Mouse (Mus musculus) regulatory T cell (primary cell): ENCODE results near the gene Fbxo39.

ENCODE experiments used
- in situ Hi-C: fragments of 300-600 bp; cut with MboI, MseI; formaldehyde crosslinking; loops from one replicate; pipeline ENCODE4 v1.15.1; 2025; ENCODE audit warnings: high pct_unique_total_duplicates

The Fbxo39 gene

GRCm38 (mm10) chr11:72314151-72314895, at the start of gene Fbxo39:
Gene Fbxo39, plus strand, starts transcription at chr11:72314444.
- in situ Hi-C loops, result no loop called here

GRCm38 (mm10) chr11:72265483-72265882, 48.8 kb upstream of the Fbxo39 start:
- in situ Hi-C loops, result loop anchor here (5.0 kb wide), 1 partner anchor 42 kb away; no protein-coding TSS in a partner anchor

DNA sequence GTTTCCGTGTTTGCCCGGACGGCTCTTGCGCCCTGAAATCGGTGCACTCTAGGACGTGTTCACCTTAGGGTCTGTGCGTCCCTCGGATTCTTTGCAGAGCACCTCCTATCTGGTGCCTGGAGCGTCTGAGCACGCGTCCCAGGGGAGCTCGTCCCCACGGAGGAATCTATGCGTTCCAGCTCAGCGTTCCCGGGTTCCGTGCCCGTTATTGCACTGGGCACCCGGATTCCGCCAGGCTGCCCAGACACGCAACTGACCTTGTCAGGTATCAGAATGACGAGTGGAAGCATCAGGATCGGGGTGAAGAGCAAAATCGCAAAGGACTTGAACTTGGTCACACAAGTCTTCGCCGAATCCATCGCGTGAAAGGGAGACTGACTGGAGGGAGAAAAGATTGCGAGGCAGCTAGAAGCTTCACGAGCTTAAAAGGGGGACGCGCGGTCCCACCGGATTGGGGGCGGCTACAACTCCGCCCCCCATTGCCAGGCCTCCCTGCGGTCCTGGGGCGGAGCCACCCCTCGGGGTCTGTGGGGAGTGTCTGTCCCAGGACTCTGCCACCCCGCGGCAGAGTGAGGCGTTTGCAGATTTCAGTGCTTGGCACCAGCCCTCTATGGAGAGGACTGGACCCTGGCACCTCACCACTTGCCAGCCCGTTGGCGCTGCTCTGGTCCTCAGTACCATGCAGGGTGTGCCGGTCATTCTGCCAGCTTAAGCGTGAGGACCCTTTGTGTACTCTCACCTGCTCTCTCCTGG, 47.9 kb upstream of the Fbxo39 start:
- in situ Hi-C loops, result loop anchor here (5.0 kb wide), 1 partner anchor 41 kb away; no protein-coding TSS in a partner anchor

DNA sequence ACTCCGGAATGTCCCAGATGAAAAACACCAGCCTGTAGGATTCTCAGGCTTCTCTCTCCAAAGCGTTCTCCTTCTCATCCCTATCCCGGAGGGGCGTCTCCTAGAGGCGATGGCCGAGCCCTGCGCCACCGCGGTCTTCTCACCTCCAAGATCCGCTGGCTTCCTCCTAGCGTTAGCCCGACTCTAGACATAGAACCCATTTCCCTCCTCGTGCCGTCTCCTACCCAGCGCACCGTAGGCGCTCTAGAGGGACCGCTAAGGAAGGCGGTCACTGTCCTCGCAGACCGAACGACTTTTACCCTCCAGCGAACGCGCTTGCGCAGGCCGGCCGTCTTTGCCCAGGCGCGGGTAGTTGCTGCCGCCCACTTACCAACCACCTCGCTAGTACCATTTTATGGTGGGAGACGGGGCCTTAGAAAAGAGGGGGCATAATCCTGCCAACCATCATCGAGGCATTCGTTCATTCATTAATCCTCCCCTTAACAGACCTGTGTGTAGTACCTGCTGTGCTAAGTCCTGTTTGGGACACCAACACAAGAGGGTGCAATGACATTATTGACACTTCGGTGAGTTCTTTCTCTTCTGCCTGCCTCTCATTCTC, 47.2 kb upstream of the Fbxo39 start, which contains the start of gene Slc13a5:
Gene Slc13a5, minus strand, starts transcription at position 263 of the 601 bp plus-strand sequence.
- in situ Hi-C loops, result loop anchor here (5.0 kb wide), 1 partner anchor 40 kb away; no protein-coding TSS in a partner anchor

DNA sequence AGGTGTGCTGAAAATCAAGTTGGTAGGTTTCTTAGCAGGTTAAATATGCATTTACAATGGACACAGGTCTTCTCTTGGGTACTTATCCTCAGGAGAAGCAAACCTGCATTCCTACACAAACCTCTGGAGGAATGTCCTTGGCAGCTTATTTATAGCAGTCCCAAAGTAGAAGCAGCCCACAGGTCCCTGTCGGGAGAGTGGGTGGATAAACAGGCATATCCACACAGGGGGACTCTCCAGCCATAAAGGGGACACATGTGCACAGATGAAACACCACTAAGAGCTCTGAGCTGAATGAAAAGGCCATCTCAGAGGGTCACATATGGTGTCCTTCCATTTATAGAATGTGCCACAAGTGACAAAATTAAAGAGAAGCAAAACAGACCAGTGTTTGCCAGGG, 42.5 kb upstream of the Fbxo39 start:
- in situ Hi-C loops, result no loop called here

DNA sequence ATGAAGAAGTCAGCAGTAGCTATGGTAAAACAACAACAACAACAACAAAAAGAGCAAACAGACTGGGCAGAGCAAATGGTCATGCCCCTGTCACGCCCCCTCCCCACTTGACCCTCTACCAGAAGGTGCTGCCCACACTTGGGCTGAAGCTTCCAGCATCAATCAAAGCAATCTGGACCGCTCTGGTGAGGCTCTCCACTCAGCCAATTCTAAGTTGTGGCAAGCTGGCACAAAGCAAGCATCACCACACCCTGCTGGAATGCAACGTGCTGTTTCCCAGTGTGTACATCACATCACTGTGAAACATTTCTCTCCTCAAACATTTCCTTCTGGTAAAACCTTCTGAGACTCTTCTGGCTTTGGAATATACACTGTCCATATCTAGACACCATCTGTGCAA, 40.9 kb upstream of the Fbxo39 start:
- in situ Hi-C loops, result no loop called here

DNA sequence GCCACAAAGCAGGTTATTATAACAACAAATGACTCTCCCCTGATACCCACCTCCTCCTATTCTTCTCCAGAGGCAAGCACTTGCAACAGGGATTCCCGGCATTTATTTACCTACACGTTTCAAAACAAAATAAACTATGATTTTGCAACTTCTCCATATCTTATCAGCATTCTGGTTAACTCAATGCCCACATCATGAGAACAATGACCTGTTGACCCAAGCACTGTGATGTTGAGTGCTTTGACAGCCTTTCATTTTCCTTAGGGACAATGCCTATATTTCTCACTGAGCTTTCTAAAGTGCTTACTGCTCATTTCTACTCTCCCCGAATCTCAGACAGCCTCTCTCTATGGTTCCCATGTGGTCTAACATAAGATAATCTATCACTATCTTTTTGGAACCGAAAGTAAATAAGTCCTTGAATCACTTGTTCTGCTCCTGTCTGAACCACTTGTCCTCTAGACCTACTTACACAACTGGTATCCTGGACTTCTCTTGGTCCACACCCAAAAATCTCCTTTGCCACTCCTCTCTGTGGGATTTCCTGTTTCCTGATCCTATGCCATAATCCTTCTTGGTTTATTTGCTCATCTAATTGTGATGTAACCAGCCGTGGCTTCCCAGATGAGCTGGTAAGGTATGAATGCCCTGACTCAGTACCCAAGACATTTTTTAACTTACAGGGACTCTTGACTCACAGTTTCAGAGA, 32.9 kb upstream of the Fbxo39 start:
- in situ Hi-C loops, result no loop called here

DNA sequence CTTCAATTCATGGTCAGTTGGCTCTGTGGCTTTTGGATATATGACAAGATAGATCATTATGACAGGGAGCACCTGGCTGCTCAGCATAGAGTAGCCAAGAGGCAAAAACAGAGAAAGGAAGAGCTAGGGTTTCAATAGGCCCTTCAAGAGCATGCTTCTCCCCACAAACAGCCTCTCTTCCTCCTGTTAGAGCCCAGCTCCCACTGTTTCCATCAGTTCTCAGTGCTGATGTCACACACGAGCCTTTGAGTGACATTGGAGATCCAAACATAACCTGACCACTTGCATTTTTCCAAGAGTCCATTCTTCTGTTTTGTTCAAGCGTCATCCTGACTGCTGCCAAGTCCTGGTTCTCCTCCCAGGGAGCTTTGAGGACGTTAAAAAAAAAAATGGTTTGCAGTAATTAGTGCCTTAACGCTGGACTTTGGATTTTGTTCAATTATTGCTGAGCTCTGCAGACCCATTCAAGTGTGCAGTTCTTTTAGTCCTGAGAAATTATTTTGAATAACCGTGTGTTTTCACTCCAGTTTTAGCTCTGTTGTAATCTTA, 32.3 kb upstream of the Fbxo39 start:
- in situ Hi-C loops, result no loop called here

DNA sequence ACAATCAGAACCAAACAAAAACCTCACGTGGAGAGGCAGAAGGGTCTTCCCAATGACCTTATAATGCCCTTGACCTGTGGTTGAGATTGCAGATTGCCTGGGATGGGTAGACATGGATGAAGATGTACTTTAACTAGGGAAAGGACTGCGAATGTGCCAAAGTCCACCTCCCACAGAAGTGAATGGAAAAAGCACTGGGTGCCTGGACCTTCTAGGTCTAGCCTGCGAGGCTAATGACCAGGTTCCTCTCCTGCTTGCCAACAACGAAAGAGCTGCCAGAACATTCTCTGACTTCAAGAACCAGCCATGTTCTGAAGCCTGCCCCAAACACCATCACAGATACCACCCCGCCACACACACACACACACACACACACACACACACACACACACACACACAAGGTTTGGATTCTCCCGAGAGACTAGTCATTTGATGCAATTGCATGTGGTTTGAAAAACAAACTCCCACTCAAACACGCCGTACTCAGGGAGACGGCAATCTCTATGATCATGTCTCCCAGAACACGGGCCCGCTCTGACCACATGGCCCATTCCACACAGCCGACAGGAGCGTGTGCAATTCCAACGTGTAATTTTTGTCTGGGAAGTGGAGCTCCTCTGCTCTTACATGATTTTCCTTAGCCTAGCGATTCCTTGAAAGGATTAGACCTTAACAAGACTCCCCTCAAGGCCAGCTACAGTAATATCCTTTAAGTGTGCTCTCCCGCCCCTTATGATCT, 30.6 kb upstream of the Fbxo39 start:
- in situ Hi-C loops, result no loop called here

DNA sequence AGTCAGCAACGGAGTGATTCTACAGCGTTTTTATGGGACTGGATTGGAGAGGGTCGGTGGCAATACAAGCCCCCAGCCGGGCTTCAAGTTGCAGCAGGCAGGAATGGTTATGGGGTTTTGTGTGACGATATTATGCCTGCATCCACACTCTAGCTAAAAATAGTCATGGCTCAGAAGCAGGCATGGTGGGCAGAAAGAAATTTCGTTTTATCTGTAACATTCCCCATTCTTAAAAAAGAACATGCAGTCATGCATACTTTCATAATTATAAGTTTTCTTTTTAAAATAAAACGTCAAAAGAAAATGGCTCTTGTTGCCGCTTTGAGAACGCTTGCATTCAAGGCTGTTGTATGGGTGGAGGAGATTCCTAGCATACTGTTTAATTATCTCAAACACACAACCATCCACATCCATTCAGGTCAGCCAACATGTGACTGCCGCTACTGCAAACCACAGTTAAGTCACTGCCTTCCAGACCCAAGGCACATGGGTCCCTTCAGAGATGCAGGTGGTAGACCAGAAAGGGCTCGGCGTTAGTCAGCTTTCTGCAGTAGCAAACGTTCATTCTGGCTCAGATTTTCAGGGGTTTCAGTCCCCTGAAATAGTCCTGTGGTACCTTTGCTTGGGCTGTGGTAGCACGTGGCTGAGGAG, 29.6 kb upstream of the Fbxo39 start:
- in situ Hi-C loops, result no loop called here

DNA sequence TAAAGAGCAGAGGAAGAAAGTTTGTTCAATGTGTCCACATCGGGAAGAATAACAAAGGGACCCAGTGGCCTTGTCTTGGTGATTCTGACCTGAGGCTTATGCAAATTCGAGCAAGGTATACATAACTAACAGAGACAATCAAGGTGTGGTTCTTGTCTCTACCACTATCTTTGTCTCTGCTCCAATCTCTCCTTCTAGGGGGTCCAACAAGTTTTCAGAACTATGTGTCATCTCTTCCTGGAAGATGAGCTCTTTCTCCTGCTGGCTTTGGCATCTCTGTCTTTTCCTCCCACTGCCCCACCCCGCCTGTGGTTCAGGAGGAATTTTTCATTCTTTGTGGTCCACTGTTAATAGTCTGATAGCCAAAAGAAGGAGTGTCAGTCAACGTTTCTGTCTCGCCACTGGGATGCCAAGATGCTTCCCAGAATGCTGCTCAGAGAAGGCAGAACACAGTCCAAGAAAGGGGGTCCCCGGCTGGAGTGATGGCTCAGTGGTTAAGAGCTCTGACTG, 28.2 kb upstream of the Fbxo39 start:
- in situ Hi-C loops, result no loop called here

GRCm38 (mm10) chr11:72286651-72287050, 27.6 kb upstream of the Fbxo39 start:
- in situ Hi-C loops, result no loop called here

DNA sequence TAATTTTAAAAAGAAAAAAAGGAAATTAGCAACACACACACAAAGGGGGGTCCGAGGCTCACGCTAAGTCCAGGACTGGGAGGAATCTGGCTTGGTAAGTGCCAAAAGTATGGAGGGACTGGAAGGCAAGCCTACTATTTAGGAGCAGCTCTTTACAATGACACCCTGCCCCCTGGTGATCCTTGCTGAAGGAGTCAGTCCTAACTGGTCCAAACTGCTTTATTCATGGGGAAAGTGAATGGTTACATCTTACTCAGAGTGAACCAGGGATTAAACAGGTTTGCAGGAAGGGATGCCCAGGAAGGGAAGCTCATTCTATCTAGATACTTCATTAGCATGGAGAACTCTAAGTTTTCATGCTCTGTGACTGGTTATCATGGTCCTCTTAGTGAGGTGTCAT, 27.1 kb upstream of the Fbxo39 start:
- in situ Hi-C loops, result no loop called here

DNA sequence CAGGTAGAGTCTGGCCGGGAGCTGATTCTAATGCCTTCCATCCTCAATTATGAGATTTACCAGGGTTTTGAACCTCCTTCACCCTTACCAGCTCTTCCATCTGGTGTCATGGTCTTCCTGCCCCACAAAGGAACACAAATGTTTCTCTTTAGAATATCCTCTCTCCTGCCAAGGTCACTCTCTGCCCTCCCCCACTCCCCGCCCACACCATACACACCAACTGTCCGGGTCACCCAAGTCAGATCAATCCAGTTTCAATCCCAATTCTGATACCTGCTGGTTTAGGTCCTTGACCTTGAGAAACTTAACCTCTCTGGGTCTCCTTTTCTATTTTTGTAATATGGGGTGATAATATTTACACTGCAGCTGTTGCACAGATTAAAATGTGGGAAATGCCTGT, 26.7 kb upstream of the Fbxo39 start:
- in situ Hi-C loops, result no loop called here

- in situ Hi-C loops, result no loop called here
Observed at GRCm38 (mm10) chr11:72293116-72293515, 21.1 kb upstream of the Fbxo39 start.

GRCm38 (mm10) chr11:72301334-72301733, 12.9 kb upstream of the Fbxo39 start, which contains the start of gene Xaf1:
Gene Xaf1, plus strand, starts transcription at chr11:72301629.
- in situ Hi-C loops, result no loop called here

GRCm38 (mm10) chr11:72302230-72302629, 12.0 kb upstream of the Fbxo39 start:
- in situ Hi-C loops, result no loop called here

GRCm38 (mm10) chr11:72307461-72307860, 6.8 kb upstream of the Fbxo39 start:
- in situ Hi-C loops, result loop anchor here (5.0 kb wide), 1 partner anchor 40 kb away; the partner anchor contains the start of gene Slc13a5

DNA sequence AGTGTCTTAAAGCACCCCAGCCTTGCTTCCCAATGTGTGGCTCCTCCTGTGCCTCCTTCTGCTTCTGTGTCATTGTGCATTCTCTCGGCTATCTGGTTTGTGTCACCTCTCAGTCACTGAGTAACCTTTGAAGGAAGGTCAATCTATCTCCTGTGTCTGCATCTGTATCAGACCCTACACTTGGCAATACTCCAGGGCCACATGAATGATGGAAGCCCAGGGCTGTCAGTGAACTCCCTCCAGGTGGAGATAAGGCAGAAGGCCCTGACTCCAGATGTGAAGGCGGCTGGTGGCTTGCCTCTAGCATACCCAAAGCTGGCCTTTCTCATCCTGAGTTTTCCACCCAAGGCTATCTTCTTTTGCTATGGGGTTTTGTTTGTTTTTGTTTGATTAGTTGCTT, 5.3 kb upstream of the Fbxo39 start:
- in situ Hi-C loops, result loop anchor here (5.0 kb wide), 1 partner anchor 42 kb away; the partner anchor contains the start of gene Slc13a5

DNA sequence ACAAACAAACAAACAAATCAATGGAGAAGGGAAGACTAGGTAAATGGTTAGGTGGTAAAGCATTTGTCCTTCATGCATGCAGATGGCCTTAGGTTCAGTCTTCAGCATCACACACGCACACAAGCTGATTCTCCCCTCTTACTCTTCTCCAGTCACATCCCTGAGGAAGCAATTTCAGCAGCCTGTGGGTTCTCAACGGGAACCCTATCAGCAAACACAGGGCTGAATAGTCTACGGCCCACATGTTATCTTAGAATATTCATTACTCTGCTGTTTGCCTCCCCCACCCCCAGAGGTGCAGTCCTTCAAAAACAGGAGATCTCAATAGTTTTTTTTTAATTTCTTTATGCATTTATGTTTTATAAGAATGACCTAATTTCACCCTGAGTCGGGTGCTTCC, 3.8 kb upstream of the Fbxo39 start:
- in situ Hi-C loops, result no loop called here
